Mouse (Mus musculus): ENCODE data around the gene Atf6b.

GRCm38 (mm10) chr17:34690458-34690857 lies 43.5 kb downstream of the Atf6b start:
- TF ChIP-seq MXI1 (IDR thresholded peaks at IDR 0.05; ENCODE audit: low read depth, low read length) (no peak), SIN3A (IDR thresholded peaks at IDR 0.05; ENCODE audit: low read length) (no peak), POLR2A (IDR thresholded peaks at IDR 0.05; ENCODE audit: control insufficient read depth in 1 of 2, insufficient read depth in 1 of 2, low read depth in 1 of 2, low read length in 2 of 2, poor library complexity in 1 of 2) (no peak), RAD21 (IDR thresholded peaks at IDR 0.05; ENCODE audit: low read depth, low read length) (no peak)

Data from MEL (cell line).